Mouse (Mus musculus): Measurements from ENCODE around the gene Grip1. TPM values are rescaled to one million over a fixed set of nuclear protein-coding genes. Genes with fewer than 3 reads are reported as not detected.

The Grip1 gene
- polyA plus RNA-seq, 1 experiment from 2014 or later = 0.55 TPM

DNA sequence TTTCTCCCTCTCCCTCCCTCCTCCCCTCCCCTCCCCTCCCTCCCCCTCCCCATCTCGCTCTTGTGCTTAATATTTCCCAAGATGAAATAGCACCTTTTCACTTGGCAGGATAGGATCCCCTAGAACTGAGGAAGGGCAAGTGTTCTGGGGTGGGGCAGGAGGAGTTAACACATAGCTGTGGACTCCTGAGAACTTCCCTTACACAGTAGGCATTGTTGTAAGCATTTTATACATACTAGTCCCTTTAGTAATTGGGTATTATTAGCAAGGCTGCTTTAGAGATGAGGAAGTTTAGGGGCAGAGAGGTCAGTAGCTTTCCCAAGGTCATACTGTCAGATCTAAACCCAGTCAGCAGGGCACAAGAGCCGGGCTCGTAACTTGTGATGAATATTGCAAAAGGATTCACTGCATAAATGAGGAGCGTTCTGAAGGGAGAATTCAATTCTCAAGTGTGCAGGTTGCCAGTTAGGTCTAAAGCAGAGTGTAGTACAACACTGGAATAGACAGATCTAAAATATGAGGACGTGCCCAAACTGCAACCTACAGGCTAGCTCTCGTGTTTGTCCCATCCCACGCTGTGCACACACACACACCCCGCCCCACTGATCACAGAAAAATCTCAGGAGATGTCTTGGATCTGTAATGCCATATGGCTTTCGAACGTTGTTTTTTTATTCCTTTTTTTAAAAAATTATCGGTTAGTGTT, 392.2 kb downstream of the Grip1 start:
- Histone ChIP-seq H3K27me3 (ENCODE audit: control insufficient read depth, insufficient read depth, low read depth, low read length) (no peaks in the 10 kb centered on the region), H3K9me3 (replicated peaks; ENCODE audit: control insufficient read depth, low read length) (no peaks in the 10 kb centered on the region), H3K9ac (ENCODE audit: low read depth, low read length) (no peak overlapping the region), H3K4me2 (ENCODE audit: low read depth, low read length) (no peak overlapping the region), H3K4me3 (ENCODE audit: low read depth, low read length) (no peak overlapping the region), H3K4me1 (ENCODE audit: control insufficient read depth, low read depth, low read length) (no peaks in the 10 kb centered on the region), H3K27ac (ENCODE audit: low read length) (no peak overlapping the region), H3K36me3 (ENCODE audit: control insufficient read depth, insufficient read depth) (no peaks in the 10 kb centered on the region)
- 61% methylated on average over 11 of the region's 11 CpGs for WGBS (ENCODE audit: insufficient replicate concordance)
- ATAC-seq (ENCODE audit: low read depth) = no peak

- Histone ChIP-seq H3K9me3 (replicated peaks; ENCODE audit: control insufficient read depth, low read length) (no peaks in the 10 kb centered on the region), H3K4me1 (ENCODE audit: control insufficient read depth, low read depth, low read length) (no peaks in the 10 kb centered on the region), H3K27ac (ENCODE audit: low read length) (no peak overlapping the region), H3K4me3 (ENCODE audit: low read depth, low read length) (no peak overlapping the region), H3K9ac (ENCODE audit: low read depth, low read length) (no peak overlapping the region), H3K4me2 (ENCODE audit: low read depth, low read length) (no peak overlapping the region), H3K27me3 (ENCODE audit: control insufficient read depth, insufficient read depth, low read depth, low read length) (no peaks in the 10 kb centered on the region), H3K36me3 (ENCODE audit: control insufficient read depth, insufficient read depth) (no peaks in the 10 kb centered on the region)
- no peak for ATAC-seq (ENCODE audit: low read depth)
- 66% methylated on average over 11 of the region's 11 CpGs for WGBS (ENCODE audit: insufficient replicate concordance)
Observed at GRCm38 (mm10) chr10:119851594-119851993, 398.0 kb downstream of the Grip1 start.

DNA sequence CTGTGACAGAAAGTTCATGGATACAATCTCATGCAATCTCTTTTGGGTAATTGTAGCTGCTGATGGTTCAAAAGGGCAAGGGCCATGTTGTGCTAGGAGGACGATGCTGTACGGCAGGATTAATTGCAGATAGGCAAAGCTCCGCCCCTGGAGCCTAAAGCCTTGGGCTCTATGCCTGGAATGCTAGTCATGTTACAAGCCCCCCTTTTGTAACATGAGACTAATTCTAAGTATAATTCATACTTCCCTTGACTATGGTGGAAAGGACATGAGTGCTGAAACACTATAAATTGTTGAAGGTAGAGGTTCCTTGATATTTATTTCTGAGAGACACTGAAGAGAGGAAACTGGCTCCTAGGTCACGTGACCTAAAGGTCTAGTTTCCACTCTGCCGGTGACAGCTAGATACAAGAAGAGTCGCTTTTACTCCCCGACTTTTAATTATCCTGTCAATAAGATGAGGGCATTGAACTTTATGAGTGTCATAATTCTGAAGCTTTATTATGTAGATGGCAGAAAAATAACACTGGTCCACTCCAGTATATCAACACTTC, 399.0 kb downstream of the Grip1 start:
- H3K4me2 ChIP-seq (ENCODE audit: low read depth, low read length) = no peak overlapping the region
- H3K36me3 ChIP-seq (ENCODE audit: control insufficient read depth, insufficient read depth) = no peaks in the 10 kb centered on the region
- no peak overlapping the region for H3K9ac ChIP-seq (ENCODE audit: low read depth, low read length)
- H3K9me3 ChIP-seq (replicated peaks; ENCODE audit: control insufficient read depth, low read length) = no peaks in the 10 kb centered on the region
- no peaks in the 10 kb centered on the region for H3K4me1 ChIP-seq (ENCODE audit: control insufficient read depth, low read depth, low read length)
- no peaks in the 10 kb centered on the region for H3K27me3 ChIP-seq (ENCODE audit: control insufficient read depth, insufficient read depth, low read depth, low read length)
- H3K27ac ChIP-seq (ENCODE audit: low read length) = no peak overlapping the region
- ATAC-seq (ENCODE audit: low read depth) = no peak
- H3K4me3 ChIP-seq (ENCODE audit: low read depth, low read length) = no peak overlapping the region
- 74% methylated on average over 7 of the region's 7 CpGs for WGBS (ENCODE audit: insufficient replicate concordance)

DNA sequence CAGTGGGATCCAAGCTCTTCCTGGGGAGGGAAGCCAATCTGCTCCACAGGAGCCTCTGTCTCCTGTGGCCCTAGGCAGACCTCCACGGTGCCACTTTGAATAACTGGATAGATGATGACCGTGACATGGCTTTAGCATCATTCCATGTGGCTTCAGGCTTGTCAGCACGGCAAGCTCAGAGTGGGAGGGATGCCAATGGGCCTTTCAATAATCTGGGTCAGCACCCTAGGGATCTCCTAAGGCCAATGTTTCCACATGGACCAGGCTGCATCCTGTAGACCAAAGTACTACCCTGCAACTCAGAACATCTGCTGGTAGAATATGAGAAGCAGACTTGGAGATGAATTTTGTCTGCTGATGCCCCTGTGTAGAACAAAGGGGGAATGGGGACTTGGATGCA, 414.1 kb downstream of the Grip1 start:
- Histone ChIP-seq H3K9ac (ENCODE audit: low read depth, low read length) (no peak overlapping the region), H3K4me2 (ENCODE audit: low read depth, low read length) (no peak overlapping the region), H3K27ac (ENCODE audit: low read length) (no peak overlapping the region), H3K9me3 (replicated peaks; ENCODE audit: control insufficient read depth, low read length) (no peaks in the 10 kb centered on the region), H3K36me3 (ENCODE audit: control insufficient read depth, insufficient read depth) (no peaks in the 10 kb centered on the region), H3K4me3 (ENCODE audit: low read depth, low read length) (no peak overlapping the region), H3K27me3 (ENCODE audit: control insufficient read depth, insufficient read depth, low read depth, low read length) (no peaks in the 10 kb centered on the region), H3K4me1 (ENCODE audit: control insufficient read depth, low read depth, low read length) (no peaks in the 10 kb centered on the region)
- ATAC-seq (ENCODE audit: low read depth) = no peak
- WGBS (ENCODE audit: insufficient replicate concordance) = 64% methylated on average over 3 of the region's 3 CpGs

DNA sequence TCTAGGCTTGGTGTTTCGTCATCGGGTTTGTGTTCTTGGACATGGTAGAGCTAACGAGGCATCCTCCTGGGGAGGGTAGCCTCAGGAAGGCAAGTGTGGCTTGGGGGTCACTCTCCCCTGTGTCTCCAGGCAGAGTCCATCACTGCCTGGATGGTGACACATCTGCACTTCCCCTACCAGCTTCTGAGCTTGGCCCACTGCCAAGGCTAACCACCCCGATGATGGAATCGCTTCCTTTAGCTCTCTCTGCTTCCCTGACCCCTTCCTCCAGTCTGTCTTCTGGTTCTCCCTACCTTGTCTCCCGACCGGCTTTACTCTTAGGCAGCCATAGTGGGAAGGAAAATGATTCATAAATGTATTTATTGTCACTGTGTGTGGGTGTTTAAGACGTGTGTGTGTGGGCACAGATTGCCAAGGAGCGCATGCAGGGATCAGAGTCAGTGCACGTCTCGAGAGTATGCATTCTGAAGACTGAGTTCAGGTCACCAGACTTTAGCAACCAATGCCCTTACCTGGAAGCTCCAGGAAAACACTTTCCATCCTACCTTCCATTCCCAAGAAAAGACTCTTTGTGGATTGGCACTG, 415.5 kb downstream of the Grip1 start:
- 63% methylated on average over 11 of the region's 11 CpGs for WGBS (ENCODE audit: insufficient replicate concordance)
- H3K27ac ChIP-seq (ENCODE audit: low read length) = no peak overlapping the region
- ATAC-seq (ENCODE audit: low read depth) = no peak
- no peaks in the 10 kb centered on the region for H3K9me3 ChIP-seq (replicated peaks; ENCODE audit: control insufficient read depth, low read length)
- no peaks in the 10 kb centered on the region for H3K27me3 ChIP-seq (ENCODE audit: control insufficient read depth, insufficient read depth, low read depth, low read length)
- no peak overlapping the region for H3K4me2 ChIP-seq (ENCODE audit: low read depth, low read length)
- no peak overlapping the region for H3K9ac ChIP-seq (ENCODE audit: low read depth, low read length)
- H3K36me3 ChIP-seq (ENCODE audit: control insufficient read depth, insufficient read depth) = no peaks in the 10 kb centered on the region
- no peak overlapping the region for H3K4me3 ChIP-seq (ENCODE audit: low read depth, low read length)
- no peaks in the 10 kb centered on the region for H3K4me1 ChIP-seq (ENCODE audit: control insufficient read depth, low read depth, low read length)

GRCm38 (mm10) chr10:119876721-119877120, 423.1 kb downstream of the Grip1 start:
- Histone ChIP-seq H3K9me3 (replicated peaks; ENCODE audit: control insufficient read depth, low read length) (no peaks in the 10 kb centered on the region), H3K36me3 (ENCODE audit: control insufficient read depth, insufficient read depth) (no peaks in the 10 kb centered on the region), H3K4me2 (ENCODE audit: low read depth, low read length) (no peak overlapping the region), H3K4me1 (ENCODE audit: control insufficient read depth, low read depth, low read length) (no peaks in the 10 kb centered on the region), H3K4me3 (ENCODE audit: low read depth, low read length) (no peak overlapping the region), H3K27ac (ENCODE audit: low read length) (no peak overlapping the region), H3K9ac (ENCODE audit: low read depth, low read length) (no peak overlapping the region), H3K27me3 (ENCODE audit: control insufficient read depth, insufficient read depth, low read depth, low read length) (no peaks in the 10 kb centered on the region)
- 48% methylated on average over 6 of the region's 6 CpGs for WGBS (ENCODE audit: insufficient replicate concordance)
- ATAC-seq (ENCODE audit: low read depth) = no peak

DNA sequence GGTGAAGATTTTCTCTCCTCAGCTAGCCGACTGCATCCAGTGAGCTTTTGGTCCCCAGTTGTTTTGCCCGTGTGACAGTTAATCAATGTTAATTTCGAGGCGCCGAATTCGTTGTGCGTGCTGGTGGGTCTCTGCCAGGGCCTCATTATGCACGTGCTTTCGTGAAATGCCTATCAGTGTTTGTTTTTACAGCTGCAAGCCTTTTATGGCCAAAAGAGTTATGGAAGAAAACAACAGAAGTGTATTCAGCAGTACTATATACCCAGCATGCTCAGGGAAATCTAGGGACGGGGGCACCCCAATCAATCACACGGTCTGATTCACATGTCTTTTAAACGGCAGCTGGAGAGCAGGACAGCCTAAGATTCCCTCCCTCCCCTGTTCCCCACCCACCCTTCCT, 424.7 kb downstream of the Grip1 start:
- Histone ChIP-seq H3K27me3 (ENCODE audit: control insufficient read depth, insufficient read depth, low read depth, low read length) (no peaks in the 10 kb centered on the region), H3K27ac (ENCODE audit: low read length) (no peak overlapping the region), H3K36me3 (ENCODE audit: control insufficient read depth, insufficient read depth) (no peaks in the 10 kb centered on the region), H3K4me3 (ENCODE audit: low read depth, low read length) (no peak overlapping the region), H3K9ac (ENCODE audit: low read depth, low read length) (no peak overlapping the region), H3K4me2 (ENCODE audit: low read depth, low read length) (no peak overlapping the region), H3K4me1 (ENCODE audit: control insufficient read depth, low read depth, low read length) (no peaks in the 10 kb centered on the region), H3K9me3 (replicated peaks; ENCODE audit: control insufficient read depth, low read length) (no peaks in the 10 kb centered on the region)
- 58% methylated on average over 12 of the region's 12 CpGs for WGBS (ENCODE audit: insufficient replicate concordance)
- ATAC-seq (ENCODE audit: low read depth) = no peak

GRCm38 (mm10) chr10:119884591-119884990, 431.0 kb downstream of the Grip1 start:
- 67% methylated on average over 9 of the region's 9 CpGs for WGBS (ENCODE audit: insufficient replicate concordance)
- H3K27me3 ChIP-seq (ENCODE audit: control insufficient read depth, insufficient read depth, low read depth, low read length) = no peaks in the 10 kb centered on the region
- H3K27ac ChIP-seq (ENCODE audit: low read length) = no peak overlapping the region
- no peaks in the 10 kb centered on the region for H3K9me3 ChIP-seq (replicated peaks; ENCODE audit: control insufficient read depth, low read length)
- ATAC-seq (ENCODE audit: low read depth) = no peak
- no peaks in the 10 kb centered on the region for H3K36me3 ChIP-seq (ENCODE audit: control insufficient read depth, insufficient read depth)
- no peak overlapping the region for H3K4me2 ChIP-seq (ENCODE audit: low read depth, low read length)
- H3K9ac ChIP-seq (ENCODE audit: low read depth, low read length) = no peak overlapping the region
- no peaks in the 10 kb centered on the region for H3K4me1 ChIP-seq (ENCODE audit: control insufficient read depth, low read depth, low read length)
- H3K4me3 ChIP-seq (ENCODE audit: low read depth, low read length) = no peak overlapping the region

GRCm38 (mm10) chr10:119885563-119885962, 431.9 kb downstream of the Grip1 start:
- WGBS (ENCODE audit: insufficient replicate concordance) = 66% methylated on average over 6 of the region's 6 CpGs
- no peak overlapping the region for H3K4me2 ChIP-seq (ENCODE audit: low read depth, low read length)

More at GRCm38 (mm10) chr10:119885563-119885962, 431.9 kb downstream of the Grip1 start:
- H3K4me1 ChIP-seq (ENCODE audit: control insufficient read depth, low read depth, low read length) = no peaks in the 10 kb centered on the region
- H3K27me3 ChIP-seq (ENCODE audit: control insufficient read depth, insufficient read depth, low read depth, low read length) = no peaks in the 10 kb centered on the region
- H3K9ac ChIP-seq (ENCODE audit: low read depth, low read length) = no peak overlapping the region
- no peak overlapping the region for H3K4me3 ChIP-seq (ENCODE audit: low read depth, low read length)
- no peaks in the 10 kb centered on the region for H3K9me3 ChIP-seq (replicated peaks; ENCODE audit: control insufficient read depth, low read length)
- H3K36me3 ChIP-seq (ENCODE audit: control insufficient read depth, insufficient read depth) = no peaks in the 10 kb centered on the region
- no peak for ATAC-seq (ENCODE audit: low read depth)
- H3K27ac ChIP-seq (ENCODE audit: low read length) = no peak overlapping the region

All from liver, embryonic 16.5 days (tissue).